Mouse (Mus musculus) embryo, embryonic 10 days (tissue): ENCODE data around the gene Ppa2.

Source experiments
- DNase-seq: peaks from one replicate; pipeline ENCODE4 v3.0.0-alpha.2; 2015; ENCODE audit warnings: low spot score

Ppa2 gene

DNA sequence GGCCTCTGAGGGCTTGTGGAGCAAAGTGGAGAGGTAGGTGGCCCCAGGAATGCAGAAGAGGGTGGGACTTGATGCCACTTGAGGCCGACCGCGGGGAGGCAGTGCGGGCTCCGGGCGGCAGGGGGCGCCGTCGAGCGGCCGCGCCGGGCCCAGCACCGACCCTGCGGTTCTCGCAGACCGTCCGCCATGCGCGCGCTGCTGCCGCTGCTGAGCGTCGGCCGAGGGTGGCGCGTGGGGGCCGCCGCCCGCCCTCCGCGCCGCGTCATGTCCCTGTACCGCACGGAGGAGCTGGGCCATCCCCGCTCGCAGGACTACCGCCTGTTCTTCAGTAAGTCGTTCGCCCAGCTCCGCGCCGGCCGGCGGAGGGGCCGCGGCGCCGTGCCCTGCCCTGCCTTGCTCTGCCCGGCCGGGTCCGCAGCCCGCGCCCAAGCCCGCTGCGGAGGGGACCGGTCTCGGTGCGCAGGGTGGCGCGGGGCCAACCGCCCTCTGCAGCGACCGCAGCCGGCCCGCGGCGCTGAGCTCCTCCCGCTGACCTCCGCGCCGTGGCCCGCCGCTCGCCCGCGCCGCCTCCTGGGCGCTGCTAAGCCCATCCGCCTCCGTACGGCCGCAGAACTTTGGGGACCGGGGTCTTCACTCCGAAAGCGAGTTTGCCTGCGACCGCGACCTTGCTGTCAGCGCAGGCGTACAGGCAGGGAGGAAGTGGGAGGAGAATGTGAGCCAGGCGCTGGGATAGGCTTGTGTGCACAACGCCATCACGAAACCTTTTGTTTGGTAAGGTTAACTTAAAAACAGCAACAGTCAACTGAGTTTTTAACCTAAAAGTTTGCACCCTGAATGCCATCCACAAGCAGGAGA lies at the start of gene Ppa2:
Gene Ppa2, plus strand, starts transcription at position 157 of the 855 bp plus-strand sequence.
- peak; percentile 93 for DNase-seq

- DNase-seq = peak; percentile 83
These were observed 38.0 kb upstream of the Ppa2 start for GRCm38 (mm10) chr3:133271887-133272286.

- DNase-seq = no peak
These were observed 25.3 kb upstream of the Ppa2 start for GRCm38 (mm10) chr3:133284587-133284986.

GRCm38 (mm10) chr3:133288795-133289194 lies 21.1 kb upstream of the Ppa2 start:
- no peak for DNase-seq

DNA sequence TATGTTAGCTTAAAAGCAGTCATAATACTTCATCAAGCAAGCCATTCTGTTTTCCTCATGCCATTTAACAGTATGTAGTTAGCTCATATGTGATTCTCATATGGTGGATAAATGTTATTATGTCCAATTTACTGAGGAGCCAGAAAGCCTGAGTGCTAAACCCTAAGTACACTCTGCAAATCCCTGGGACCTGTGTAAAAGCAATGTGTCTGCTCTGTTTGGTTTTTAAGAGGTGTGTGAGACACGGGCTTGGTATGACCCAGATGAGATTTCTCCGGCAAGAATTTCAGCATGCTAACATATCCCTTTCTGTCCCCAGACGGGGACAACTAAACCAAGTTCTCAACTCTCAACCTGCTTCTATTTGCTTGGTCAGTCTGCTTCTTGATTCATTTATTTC lies 5.6 kb upstream of the Ppa2 start:
- DNase-seq = no peak

- DNase-seq = no peak
These were observed 1.5 kb upstream of the Ppa2 start for GRCm38 (mm10) chr3:133308361-133308760.

- DNase-seq = no peak
These were observed 551 bp upstream of the Ppa2 start for GRCm38 (mm10) chr3:133309359-133309758.

DNA sequence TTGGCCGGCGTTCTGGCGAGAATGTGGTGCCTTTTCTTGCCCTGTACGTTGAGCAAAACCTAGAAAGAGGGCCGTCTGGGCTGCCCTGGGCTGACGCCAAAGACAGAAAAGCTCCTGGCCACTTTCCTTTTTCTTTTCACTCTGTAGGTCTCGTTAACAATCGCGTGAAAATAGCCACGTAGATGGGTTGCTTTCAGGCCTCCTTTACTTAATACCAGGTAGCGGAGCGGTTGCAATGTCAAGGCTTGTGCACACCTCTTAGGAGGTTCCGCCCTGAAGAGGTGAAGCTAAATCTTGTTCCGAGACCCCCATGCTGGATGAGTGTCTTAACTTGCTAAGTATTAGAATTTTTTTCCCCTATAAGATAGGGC lies 884 bp downstream of the Ppa2 start:
- peak; percentile 11 for DNase-seq

GRCm38 (mm10) chr3:133312331-133312730 lies 2.4 kb downstream of the Ppa2 start:
- DNase-seq = no peak

- DNase-seq = no peak
These were observed 2.9 kb downstream of the Ppa2 start for GRCm38 (mm10) chr3:133312850-133313249.

- DNase-seq = no peak
These were observed 3.7 kb downstream of the Ppa2 start for GRCm38 (mm10) chr3:133313491-133314199.

- DNase-seq = peak; percentile 72
These were observed 4.6 kb downstream of the Ppa2 start for GRCm38 (mm10) chr3:133314475-133314874.

DNA sequence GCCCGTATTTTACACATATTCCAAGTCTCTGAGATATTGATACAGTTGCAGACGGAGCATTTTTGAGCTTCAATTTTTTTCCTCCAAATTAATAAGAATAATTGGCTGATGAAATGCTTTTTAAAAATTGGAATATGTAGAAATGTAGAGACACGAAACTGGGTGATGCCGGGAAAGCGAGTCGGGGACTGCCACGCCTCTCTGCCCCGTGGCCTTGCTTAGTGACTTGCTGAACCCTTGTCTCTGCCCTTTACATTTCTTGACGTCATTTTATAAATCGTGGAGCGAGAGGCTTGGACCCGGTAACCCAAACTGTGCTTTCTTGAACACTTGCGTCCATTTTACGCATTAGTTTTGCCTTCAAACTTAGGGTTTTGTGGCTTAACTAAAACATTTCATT lies 5.1 kb downstream of the Ppa2 start:
- DNase-seq = no peak

DNA sequence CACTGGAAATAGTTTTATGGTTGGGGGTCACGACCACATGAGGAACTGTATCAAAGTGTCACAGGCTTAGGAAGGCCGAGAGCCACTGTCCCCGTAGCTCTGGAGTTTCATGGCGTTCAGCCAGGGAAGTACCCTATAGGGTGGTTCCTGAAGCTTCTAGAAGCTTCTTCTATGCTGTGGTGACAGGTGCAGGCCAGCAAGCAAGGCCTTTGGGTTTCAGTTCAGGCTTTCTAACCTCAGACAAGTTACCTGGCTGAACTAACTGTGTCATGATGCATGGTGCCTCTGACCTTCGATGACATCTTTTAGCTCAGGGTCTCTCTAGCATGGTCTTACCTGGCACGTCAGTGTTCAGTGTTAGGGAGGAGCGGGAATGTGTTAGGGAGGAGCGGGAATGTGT lies 5.7 kb downstream of the Ppa2 start:
- no peak for DNase-seq

DNA sequence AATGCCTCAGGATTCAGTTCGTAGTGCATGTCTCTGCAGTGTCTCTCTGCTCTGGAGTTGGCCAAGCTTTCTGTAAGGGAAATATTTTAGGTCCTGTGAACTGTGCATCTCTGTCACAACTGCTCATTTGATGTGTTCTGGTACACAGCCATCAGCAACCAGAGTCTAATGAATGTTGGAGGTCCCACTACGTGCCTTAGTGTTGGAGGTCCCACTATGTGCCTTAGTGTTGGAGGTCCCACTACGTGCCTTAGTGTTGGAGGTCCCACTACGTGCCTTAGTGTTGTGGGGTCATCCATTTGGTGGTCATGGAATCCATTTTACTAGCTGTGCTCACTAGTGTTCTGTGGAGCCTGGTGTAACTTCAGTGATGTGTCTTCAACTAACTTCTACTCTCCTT lies 7.9 kb downstream of the Ppa2 start:
- no peak for DNase-seq

DNA sequence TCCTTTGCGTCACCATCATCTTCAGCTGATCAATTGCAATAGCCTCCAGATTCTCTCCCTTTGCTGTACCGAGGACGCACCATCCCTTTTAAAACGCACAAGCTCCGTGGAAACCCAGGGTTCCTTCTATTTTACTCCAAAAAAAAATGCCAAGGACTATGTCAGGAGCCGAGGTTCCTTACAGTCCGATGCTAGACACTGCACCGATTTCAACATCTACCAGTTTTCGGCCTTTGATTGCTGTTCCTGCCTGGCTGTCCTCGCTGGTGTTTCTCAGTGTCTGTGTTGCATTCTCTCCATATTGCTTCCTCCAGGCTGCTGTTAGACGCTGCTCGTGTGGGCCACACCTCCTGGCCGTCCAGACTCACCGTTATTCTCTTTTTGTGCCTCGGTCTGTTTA lies 8.7 kb downstream of the Ppa2 start:
- no peak for DNase-seq

- no peak for DNase-seq
These were observed 9.9 kb downstream of the Ppa2 start for GRCm38 (mm10) chr3:133319795-133320194.

DNA sequence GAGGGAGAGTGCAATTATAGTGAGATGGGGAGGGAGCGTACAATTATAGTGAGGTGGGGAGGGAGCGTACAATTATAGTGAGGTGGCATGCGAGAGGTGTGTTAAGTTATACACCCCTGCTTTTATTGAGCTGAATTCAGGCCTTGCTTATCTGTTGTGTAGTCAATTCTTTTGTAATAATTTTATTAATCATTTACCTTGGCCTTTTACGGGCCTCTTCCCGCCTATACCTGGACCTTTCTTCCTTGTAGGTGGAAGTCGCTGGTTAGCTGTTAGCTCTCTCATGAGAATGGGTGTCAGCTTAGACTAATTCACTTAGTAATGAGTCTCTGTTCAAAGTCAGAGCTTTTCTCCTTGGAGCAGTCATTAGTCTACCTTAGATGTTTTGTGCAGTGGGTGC lies 10.4 kb downstream of the Ppa2 start:
- no peak for DNase-seq

DNA sequence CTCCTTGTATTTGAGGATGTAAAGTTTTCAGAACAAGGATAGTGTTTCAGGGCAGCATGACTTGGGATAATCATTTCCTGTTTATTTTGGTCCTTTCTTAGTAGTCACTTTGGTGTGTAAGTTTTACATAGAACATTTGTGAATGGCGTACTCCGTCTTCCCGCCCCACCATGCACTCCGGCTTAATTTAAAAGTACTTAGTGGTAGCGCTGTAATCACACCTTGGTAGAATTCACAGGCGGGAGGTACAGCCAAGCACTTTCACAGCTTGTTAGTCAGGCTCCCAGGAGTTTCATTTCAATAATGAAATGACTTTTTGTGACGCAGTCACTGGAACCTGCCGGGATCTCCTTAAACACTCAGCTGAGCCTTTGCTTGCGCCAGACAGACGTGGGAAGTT lies 12.0 kb downstream of the Ppa2 start:
- DNase-seq = no peak

- peak; percentile 17 for DNase-seq
These were observed 12.6 kb downstream of the Ppa2 start for GRCm38 (mm10) chr3:133322552-133322951.

GRCm38 (mm10) chr3:133325135-133325534 lies 15.2 kb downstream of the Ppa2 start:
- DNase-seq = no peak

GRCm38 (mm10) chr3:133328551-133328950 lies 18.6 kb downstream of the Ppa2 start:
- no peak for DNase-seq

- no peak for DNase-seq
These were observed 19.5 kb downstream of the Ppa2 start for GRCm38 (mm10) chr3:133329406-133329805.
